Mouse (Mus musculus): Measurements from ENCODE around the gene Marveld1. TPM values are rescaled to one million over a fixed set of nuclear protein-coding genes. Genes with fewer than 3 reads are reported as not detected.

Gene Marveld1
- total and polyA plus RNA-seq, 3 experiments: 0.11 TPM; not detected in 2

- peaks cover 25% of the 10 kb centered on the region for H3K4me1 ChIP-seq (ENCODE audit: insufficient read depth, low read depth, low read length)
- no peak overlapping the region for H3K4me3 ChIP-seq (ENCODE audit: low read depth, low read length)
- ATAC-seq (ENCODE audit: extremely low read depth, insufficient number of reproducible peaks, low FRiP score, poor library complexity, severe bottlenecking): no peak
- H3K27me3 ChIP-seq (ENCODE audit: insufficient read depth, low read length): peaks cover 12% of the 10 kb centered on the region; the same call in 1 of the 2 replicates
- no peaks in the 10 kb centered on the region for H3K36me3 ChIP-seq (replicated peaks)
- H3K9me3 ChIP-seq (replicated peaks): no peaks in the 10 kb centered on the region
- DNase-seq (ENCODE audit: low spot score): no peak
- no peak for TF ChIP-seq GATA1 (IDR thresholded peaks at IDR 0.05; ENCODE audit: borderline replicate concordance, low read length)
- no peak for TF ChIP-seq CTCF (IDR thresholded peaks at IDR 0.05; ENCODE audit: low read depth, low read length)
- no peak for TF ChIP-seq TAL1 (conservative IDR thresholded peaks at IDR 0.05; ENCODE audit: low read depth, low read length)
- TF ChIP-seq GATA2 (IDR thresholded peaks at IDR 0.05; ENCODE audit: borderline replicate concordance, low read depth, low read length): no peak
- no peak for TF ChIP-seq POLR2AphosphoS5 (IDR thresholded peaks at IDR 0.05; ENCODE audit: insufficient replicate concordance, low read depth, low read length)
Observed at GRCm38 (mm10) chr19:42137167-42137672, 10.0 kb upstream of the Marveld1 start.

- peaks cover 9% of the 10 kb centered on the region; the same call in 1 of the 2 replicates for H3K27me3 ChIP-seq (ENCODE audit: insufficient read depth, low read length)
- ATAC-seq (ENCODE audit: extremely low read depth, insufficient number of reproducible peaks, low FRiP score, poor library complexity, severe bottlenecking): no peak
- no peak overlapping the region for H3K4me3 ChIP-seq (ENCODE audit: low read depth, low read length)
- no peaks in the 10 kb centered on the region for H3K36me3 ChIP-seq (replicated peaks)
- DNase-seq (ENCODE audit: low spot score): no peak
- no peaks in the 10 kb centered on the region for H3K9me3 ChIP-seq (replicated peaks)
- TF ChIP-seq TAL1 (conservative IDR thresholded peaks at IDR 0.05; ENCODE audit: low read depth, low read length) (no peak), CTCF (IDR thresholded peaks at IDR 0.05; ENCODE audit: low read depth, low read length) (no peak), POLR2AphosphoS5 (IDR thresholded peaks at IDR 0.05; ENCODE audit: insufficient replicate concordance, low read depth, low read length) (no peak), GATA1 (IDR thresholded peaks at IDR 0.05; ENCODE audit: borderline replicate concordance, low read length) (no peak), GATA2 (IDR thresholded peaks at IDR 0.05; ENCODE audit: borderline replicate concordance, low read depth, low read length) (no peak)
- peaks cover 25% of the 10 kb centered on the region for H3K4me1 ChIP-seq (ENCODE audit: insufficient read depth, low read depth, low read length)
Observed at GRCm38 (mm10) chr19:42138517-42139285, 8.5 kb upstream of the Marveld1 start.

GRCm38 (mm10) chr19:42139724-42140517 lies 7.3 kb upstream of the Marveld1 start:
- ATAC-seq (ENCODE audit: extremely low read depth, insufficient number of reproducible peaks, low FRiP score, poor library complexity, severe bottlenecking) (no peak), DNase-seq (ENCODE audit: low spot score) (no peak)
- peaks cover 9% of the 10 kb centered on the region; the same call in 1 of the 2 replicates for H3K27me3 ChIP-seq (ENCODE audit: insufficient read depth, low read length)
- no peaks in the 10 kb centered on the region for H3K9me3 ChIP-seq (replicated peaks)
- no peaks in the 10 kb centered on the region for H3K36me3 ChIP-seq (replicated peaks)
- H3K4me3 ChIP-seq (ENCODE audit: low read depth, low read length): no peak overlapping the region
- TF ChIP-seq POLR2AphosphoS5 (IDR thresholded peaks at IDR 0.05; ENCODE audit: insufficient replicate concordance, low read depth, low read length) (no peak), CTCF (IDR thresholded peaks at IDR 0.05; ENCODE audit: low read depth, low read length) (no peak), GATA2 (IDR thresholded peaks at IDR 0.05; ENCODE audit: borderline replicate concordance, low read depth, low read length) (no peak), GATA1 (IDR thresholded peaks at IDR 0.05; ENCODE audit: borderline replicate concordance, low read length) (no peak), TAL1 (conservative IDR thresholded peaks at IDR 0.05; ENCODE audit: low read depth, low read length) (no peak)
- H3K4me1 ChIP-seq (ENCODE audit: insufficient read depth, low read depth, low read length): peaks cover 21% of the 10 kb centered on the region

GRCm38 (mm10) chr19:42141998-42142397 lies 5.2 kb upstream of the Marveld1 start:
- DNase-seq (ENCODE audit: low spot score) (no peak), ATAC-seq (ENCODE audit: extremely low read depth, insufficient number of reproducible peaks, low FRiP score, poor library complexity, severe bottlenecking) (no peak)
- peaks cover 17% of the 10 kb centered on the region for H3K27me3 ChIP-seq (ENCODE audit: insufficient read depth, low read length)
- H3K9me3 ChIP-seq (replicated peaks): peaks cover under 1% of the 10 kb centered on the region; the same call in 1 of the 2 replicates
- no peak for TF ChIP-seq GATA2 (IDR thresholded peaks at IDR 0.05; ENCODE audit: borderline replicate concordance, low read depth, low read length)
- TF ChIP-seq POLR2AphosphoS5 (IDR thresholded peaks at IDR 0.05; ENCODE audit: insufficient replicate concordance, low read depth, low read length): no peak
- no peak for TF ChIP-seq GATA1 (IDR thresholded peaks at IDR 0.05; ENCODE audit: borderline replicate concordance, low read length)
- TF ChIP-seq TAL1 (conservative IDR thresholded peaks at IDR 0.05; ENCODE audit: low read depth, low read length): no peak
- no peak for TF ChIP-seq CTCF (IDR thresholded peaks at IDR 0.05; ENCODE audit: low read depth, low read length)
- H3K4me1 ChIP-seq (ENCODE audit: insufficient read depth, low read depth, low read length): peaks cover 3% of the 10 kb centered on the region; the same call in 1 of the 2 replicates
- no peaks in the 10 kb centered on the region for H3K36me3 ChIP-seq (replicated peaks)
- no peak overlapping the region for H3K4me3 ChIP-seq (ENCODE audit: low read depth, low read length)

GRCm38 (mm10) chr19:42142757-42143156 lies 4.4 kb upstream of the Marveld1 start:
- ATAC-seq (ENCODE audit: extremely low read depth, insufficient number of reproducible peaks, low FRiP score, poor library complexity, severe bottlenecking) (no peak), DNase-seq (ENCODE audit: low spot score) (no peak)
- Histone ChIP-seq H3K27me3 (ENCODE audit: insufficient read depth, low read length) (peaks cover 22% of the 10 kb centered on the region), H3K4me1 (ENCODE audit: insufficient read depth, low read depth, low read length) (no peaks in the 10 kb centered on the region; the same call in 1 of the 2 replicates), H3K36me3 (replicated peaks) (no peaks in the 10 kb centered on the region), H3K9me3 (replicated peaks) (peaks cover 7% of the 10 kb centered on the region), H3K4me3 (ENCODE audit: low read depth, low read length) (no peak overlapping the region)
- no peak for TF ChIP-seq GATA1 (IDR thresholded peaks at IDR 0.05; ENCODE audit: borderline replicate concordance, low read length)
- TF ChIP-seq TAL1 (conservative IDR thresholded peaks at IDR 0.05; ENCODE audit: low read depth, low read length): no peak
- TF ChIP-seq CTCF (IDR thresholded peaks at IDR 0.05; ENCODE audit: low read depth, low read length): no peak
- no peak for TF ChIP-seq POLR2AphosphoS5 (IDR thresholded peaks at IDR 0.05; ENCODE audit: insufficient replicate concordance, low read depth, low read length)
- no peak for TF ChIP-seq GATA2 (IDR thresholded peaks at IDR 0.05; ENCODE audit: borderline replicate concordance, low read depth, low read length)

Data from G1E (cell line).